Mouse (Mus musculus): Measurements from ENCODE around the gene Tomm20.
A peak's percentile ranks its signal among the peaks of the same experiment; 100 is the strongest.

Tomm20 gene

GRCm38 (mm10) chr8:126961516-126961915, 15.9 kb upstream of the Tomm20 start:
- DNase-seq = peak; percentile 91

DNA sequence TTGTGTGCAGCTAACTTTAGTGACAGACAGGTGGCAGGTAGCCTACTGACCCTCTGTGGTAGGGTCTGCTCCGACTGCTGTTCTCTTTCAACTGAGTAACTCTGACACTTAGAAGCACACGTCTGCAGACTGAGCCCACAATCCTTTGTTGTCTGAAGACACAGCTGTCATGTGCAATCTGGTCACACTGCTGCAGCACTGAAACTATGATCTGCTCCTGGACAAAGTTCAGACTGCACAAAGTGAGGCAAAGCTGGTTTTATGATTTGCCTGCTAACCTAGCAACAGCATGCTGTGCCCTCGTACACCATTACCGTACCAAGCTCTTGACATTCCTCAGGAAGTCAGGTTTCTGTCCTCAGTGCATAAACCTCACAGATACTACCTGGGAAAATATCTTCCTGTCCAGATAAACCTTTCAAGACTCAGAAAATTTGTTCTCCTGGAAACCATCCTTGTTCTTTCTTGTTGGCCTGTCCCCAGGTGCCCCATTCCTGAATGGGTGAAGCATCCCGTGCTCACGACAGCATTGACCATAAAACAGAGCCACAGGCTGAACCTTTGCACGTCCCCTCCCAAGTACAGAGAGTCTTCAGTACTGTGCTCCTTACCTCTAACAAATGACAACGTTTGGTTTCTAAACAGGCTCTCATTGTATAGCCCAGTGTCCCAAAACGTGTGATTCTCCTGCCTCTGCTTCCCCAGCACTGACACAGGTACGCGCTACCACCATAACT, 6.4 kb upstream of the Tomm20 start:
- no peak for DNase-seq

DNA sequence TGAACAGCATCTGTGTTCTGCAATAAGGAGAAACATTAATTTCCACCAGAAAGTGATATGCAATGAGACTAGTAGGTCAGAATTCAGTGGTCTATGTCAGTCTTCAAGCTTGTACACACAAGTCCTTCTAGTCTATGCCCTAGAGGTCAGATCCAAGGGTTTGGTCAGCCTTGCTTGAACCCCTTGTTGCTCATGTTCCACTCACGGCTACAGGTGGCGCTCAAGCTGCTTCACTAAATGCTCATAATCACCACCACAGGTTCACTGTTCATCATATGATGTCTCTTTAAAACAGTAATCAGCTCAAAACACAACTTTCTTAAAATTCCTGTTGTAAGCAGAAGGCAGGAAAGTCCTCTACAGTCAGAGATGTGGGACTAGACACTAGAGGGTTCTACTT, 3.9 kb upstream of the Tomm20 start:
- no peak for DNase-seq

DNA sequence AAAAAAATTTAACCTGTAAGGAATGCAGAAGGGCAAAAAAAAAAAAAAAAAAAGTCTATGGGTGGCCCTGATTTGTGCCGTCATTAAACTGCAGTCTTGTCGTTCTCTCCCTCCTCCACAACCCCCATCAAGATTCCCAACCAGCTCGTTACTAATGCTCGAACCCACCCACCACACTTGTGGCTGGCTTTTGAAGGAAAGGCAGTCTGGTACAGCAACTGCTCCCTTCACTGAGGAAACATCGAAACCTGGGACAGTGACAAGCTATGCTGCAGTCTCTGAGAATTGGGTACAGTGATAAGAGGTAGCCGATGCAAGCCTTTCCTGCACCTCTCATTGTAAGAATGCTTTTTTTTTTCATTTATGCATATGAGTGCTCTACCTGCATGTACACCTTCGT, 800 bp upstream of the Tomm20 start:
- DNase-seq = peak; percentile 67

DNA sequence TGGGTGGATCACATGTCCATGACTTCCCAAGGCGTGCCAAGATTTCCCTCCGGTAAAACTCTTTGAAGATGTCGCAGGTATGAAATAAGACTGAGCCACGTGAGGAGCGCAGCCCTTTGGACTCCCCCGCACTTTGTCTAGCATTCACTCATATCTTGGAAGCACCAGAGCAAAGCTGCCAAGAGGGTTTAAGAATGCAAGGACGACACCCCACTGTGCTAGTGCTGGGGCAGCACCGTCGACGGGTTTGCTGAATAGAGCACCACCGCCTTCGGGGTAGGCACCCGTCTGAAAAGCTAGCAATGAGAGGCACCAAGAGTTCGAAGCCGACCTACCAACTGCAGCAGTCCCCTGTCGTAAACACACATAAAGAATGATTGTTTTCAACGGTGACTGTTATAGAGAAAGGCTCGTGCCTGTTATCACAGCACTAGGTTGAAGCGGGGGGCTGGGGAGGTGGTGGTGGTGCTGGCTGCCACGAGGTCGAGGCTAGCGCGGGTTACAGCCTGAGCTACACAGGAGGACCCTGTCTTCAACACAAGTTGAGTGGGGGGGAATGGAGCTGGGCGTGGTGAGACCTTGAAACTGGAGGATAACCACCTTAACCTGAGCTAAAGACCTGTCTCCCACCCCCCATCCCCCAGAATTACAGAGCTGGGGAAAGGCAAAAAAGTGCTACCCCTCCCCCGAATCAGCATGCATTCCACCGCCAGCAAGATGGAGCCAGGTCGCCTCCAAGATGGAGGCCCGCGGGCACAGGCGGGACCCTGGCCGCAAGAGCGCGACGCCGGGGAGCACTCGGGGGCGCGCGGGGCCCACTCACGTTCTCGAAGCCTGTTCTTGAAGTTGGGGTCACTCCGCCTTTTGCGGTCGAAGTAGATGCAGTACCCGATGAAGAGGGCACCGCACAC, 608 bp downstream of the Tomm20 start:
- DNase-seq = peak; percentile 35

GRCm38 (mm10) chr8:126943565-126943964, 2.1 kb downstream of the Tomm20 start:
- no peak for DNase-seq

DNA sequence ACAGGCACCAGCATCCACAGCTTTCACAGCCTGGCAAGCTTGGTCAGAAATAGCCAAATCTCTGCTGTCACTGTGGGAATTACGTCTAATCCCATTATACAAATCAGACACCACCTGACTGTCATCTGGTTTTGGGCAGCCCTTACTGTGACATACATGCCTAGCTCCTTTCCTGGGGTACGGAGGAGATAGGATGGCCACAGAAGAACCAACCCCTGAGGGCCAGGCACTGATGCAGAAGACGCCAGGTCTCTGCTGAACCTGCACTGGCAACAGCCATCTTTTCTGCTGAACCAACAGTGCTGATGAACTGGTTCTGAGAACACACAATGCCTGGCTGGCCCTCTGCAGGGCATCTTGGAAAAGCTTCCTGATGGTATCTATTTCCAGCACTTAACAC, 8.3 kb downstream of the Tomm20 start:
- DNase-seq = no peak

GRCm38 (mm10) chr8:126935932-126936331, 9.7 kb downstream of the Tomm20 start:
- DNase-seq = no peak

DNA sequence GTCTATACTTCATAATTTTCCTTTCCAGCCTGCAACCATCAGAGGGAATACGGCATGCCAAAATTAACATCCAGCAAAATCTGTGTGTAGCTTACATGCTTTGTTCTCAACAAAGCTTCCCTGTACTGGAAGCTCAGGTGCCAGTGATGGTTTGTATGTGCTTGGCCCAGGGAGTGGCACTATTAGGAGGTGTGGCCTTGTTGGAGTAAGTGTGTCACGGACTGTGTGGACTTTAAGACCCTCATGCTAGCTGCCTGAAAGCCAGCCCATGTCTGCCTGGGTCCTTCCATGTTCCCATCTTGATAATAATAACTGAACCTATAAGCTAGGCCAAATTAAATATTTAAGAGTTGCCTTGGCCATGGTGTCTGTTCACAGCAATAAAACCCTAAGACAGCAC, 10.3 kb downstream of the Tomm20 start:
- DNase-seq = no peak

GRCm38 (mm10) chr8:126932656-126933055, 13.0 kb downstream of the Tomm20 start:
- DNase-seq = no peak

DNA sequence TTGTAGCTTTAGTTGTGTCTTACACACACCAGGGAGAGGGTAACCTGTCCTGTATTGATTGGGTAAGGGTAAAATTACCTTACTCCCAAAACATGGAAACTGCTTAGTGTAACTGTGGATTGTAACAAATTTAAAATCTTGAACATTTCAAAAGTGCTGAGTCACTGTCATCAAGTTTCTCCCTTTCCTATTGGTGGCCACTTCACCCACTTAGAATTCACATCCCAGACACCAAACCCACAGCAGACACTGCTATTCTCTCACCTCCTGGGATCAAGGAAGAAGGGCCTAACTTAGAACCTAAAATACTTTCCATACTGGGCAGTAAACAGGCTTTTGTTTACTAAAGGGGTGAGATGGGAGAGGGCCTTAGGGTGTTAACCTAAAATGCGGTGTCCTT, 13.4 kb downstream of the Tomm20 start:
- DNase-seq = no peak

DNA sequence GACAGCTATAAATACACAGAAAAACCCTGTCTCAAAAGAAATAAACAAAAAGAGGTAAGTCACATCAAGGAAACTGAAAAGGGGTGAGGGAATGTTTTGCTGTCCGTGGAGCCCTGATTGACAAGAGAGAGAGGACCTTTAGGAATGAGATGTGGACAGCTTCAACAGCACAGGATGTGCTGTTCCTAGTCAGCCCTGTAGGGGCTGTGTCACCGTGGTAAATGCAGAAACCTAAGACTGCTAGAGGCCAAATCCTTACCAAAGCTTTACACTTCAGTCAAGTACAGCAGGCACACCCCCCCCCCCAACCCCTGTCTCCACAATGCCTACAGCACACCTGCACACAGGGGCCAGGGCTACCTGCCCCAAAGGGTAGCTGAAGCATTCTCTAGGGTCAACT, 13.9 kb downstream of the Tomm20 start:
- DNase-seq = no peak

DNA sequence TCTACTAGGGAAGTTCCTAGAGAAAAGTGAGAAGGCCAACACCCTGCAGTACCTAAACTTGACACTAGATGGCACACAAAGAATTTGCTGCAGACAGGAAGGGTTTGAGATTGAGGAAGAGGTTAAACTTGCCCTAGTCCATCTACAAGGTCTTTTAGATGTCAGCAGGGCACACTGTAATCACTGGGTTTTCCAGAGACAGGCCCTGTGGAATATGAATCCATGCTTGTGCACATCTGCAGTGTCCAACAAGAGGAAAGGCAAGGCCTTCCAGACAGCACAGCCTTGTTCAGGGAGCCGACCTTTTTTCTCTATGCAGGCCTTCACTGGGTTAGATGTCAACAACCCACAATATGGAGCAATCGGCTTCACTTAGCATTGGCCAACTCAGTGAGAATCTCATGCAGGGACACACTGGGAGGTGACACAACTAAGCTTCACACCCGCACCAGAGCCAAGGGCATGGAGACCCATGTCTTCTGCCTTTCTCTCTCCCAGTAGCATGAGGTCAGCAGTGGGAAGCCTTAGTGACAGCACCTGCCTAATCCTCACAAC, 16.0 kb downstream of the Tomm20 start:
- DNase-seq = no peak

- DNase-seq = no peak
Observed at GRCm38 (mm10) chr8:126928755-126929505, 16.7 kb downstream of the Tomm20 start.

GRCm38 (mm10) chr8:126928028-126928427, 17.6 kb downstream of the Tomm20 start:
- no peak for DNase-seq

GRCm38 (mm10) chr8:126927058-126927457, 18.6 kb downstream of the Tomm20 start:
- DNase-seq = no peak

- DNase-seq = no peak
Observed at GRCm38 (mm10) chr8:126922981-126923380, 22.7 kb downstream of the Tomm20 start.

DNA sequence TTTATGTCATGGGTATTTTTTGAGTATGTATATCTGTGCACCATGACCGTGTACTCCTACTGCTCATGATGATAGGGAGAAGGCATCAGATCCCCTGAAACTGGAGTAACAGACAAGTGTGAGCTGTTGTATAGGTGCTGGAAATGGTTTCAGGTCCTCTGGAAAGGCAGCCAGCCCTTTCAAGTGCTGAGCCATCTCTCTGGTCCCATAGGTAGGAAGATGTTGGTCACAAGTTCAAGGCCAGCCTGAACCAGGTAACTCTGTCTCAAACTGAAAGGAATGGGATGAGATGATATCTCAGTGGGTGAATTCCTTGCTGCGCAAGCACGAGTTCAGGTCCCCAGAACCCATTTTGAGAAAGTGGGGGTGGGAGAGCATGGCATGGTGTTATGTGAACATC, 24.2 kb downstream of the Tomm20 start:
- DNase-seq = no peak

DNA sequence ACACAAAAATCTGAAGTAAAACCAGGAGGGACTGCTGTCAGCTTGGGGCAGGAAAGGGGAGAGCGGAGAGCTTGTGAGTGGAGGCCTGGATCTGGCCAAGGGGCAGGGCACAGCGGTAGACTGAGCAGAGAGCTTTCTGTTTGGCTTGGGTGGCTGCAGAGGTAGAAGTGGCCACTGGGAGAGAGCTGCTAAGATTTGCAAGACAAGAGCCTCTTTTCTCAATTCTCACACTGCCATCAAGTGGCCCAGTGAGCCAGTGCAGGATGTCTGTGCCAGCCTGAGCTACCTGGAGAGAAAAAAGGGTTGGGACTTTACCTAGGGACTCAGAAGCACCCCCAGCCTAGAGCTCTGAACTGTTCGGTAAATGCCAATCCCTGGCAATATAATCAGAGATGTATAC, 24.8 kb downstream of the Tomm20 start:
- peak; percentile 78 for DNase-seq

GRCm38 (mm10) chr8:126920386-126920785, 25.3 kb downstream of the Tomm20 start:
- DNase-seq = no peak

GRCm38 (mm10) chr8:126919703-126920102, 25.9 kb downstream of the Tomm20 start:
- no peak for DNase-seq

DNA sequence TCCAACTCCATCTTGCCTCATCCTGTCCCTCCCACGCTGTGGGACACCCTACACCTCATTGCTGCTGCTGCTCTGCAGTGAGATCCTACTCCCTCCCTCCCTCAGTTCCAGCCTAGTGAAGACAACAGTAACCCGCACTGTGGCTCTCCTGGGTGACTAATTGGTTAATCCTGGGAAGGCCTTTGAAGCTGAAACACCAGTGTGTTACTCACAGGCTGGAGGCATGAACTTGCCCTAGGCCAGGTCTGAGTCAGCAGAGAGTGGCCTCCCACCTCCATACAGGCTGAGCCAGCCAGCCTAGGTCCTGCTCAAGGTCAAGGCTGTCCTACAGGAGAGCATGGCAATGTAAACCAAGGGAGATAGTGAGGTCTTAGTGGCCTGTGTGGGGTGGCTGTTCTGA, 26.4 kb downstream of the Tomm20 start:
- DNase-seq = no peak

DNA sequence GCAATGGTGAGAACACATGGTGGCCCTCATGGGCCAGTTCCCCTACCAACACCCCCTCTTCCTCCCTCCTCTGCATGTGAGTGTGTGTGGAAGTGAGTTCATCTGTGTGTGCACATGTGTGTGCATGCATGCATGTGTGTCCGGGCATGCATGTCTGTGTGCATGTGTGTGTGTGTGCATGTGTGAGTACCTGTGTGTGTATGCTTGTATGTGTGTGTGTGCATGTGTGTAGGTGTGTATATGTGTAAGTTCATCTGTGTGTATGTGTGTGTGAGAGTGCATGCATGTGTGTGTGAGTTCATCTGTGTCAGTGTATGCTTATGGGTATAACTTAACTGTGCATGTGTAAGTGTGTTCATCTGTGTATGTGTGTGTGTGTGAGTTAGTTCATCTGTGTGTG, 27.3 kb downstream of the Tomm20 start:
- no peak for DNase-seq

Data from layer of hippocampus, adult 9-11 months (tissue).